Mouse (Mus musculus) forebrain, embryonic 10.5 days (tissue): Measurements from ENCODE around the gene Ccnt2. TPM values are rescaled to one million over a fixed set of nuclear protein-coding genes. Genes with fewer than 3 reads are reported as not detected.
"Not testable (repeated sequence)": the region's sequence is repeated elsewhere in the genome, so short reads cannot be mapped to it uniquely, and the experiment has no call there.

ENCODE experiments used
- DNase-seq: peaks from one replicate; pipeline ENCODE4 v3.0.0-alpha.2; 2017; ENCODE audit warnings: low spot score; ENCODE audit errors: extremely low spot score
- H3K27ac ChIP-seq: fragments of 300-500 bp; sonication (generic); 2 replicates; pipeline ENCODE4 v1.5.1; 2016; ENCODE audit warnings: mild to moderate bottlenecking
- H3K27me3 ChIP-seq: fragments of 300-500 bp; sonication (generic); 2 replicates; pipeline ENCODE4 v1.6.1; 2016; ENCODE audit warnings: mild to moderate bottlenecking; ENCODE audit not compliant: poor library complexity, severe bottlenecking
- H3K36me3 ChIP-seq: fragments of 300-500 bp; sonication (generic); replicated peaks from 2 replicates; pipeline ENCODE4 v1.6.1; 2016; ENCODE audit warnings: mild to moderate bottlenecking, moderate library complexity
- H3K4me1 ChIP-seq: fragments of 300-500 bp; sonication (generic); 2 replicates; pipeline ENCODE4 v1.6.1; 2016
- H3K4me3 ChIP-seq: fragments of 300-500 bp; sonication (generic); 2 replicates; pipeline ENCODE4 v1.5.1; 2016; ENCODE audit warnings: mild to moderate bottlenecking, moderate library complexity
- H3K9me3 ChIP-seq: fragments of 300-500 bp; sonication (generic); 2 replicates; pipeline ENCODE4 v1.6.1; 2016; ENCODE audit warnings: mild to moderate bottlenecking, moderate library complexity
- WGBS: fragments of 180-500 bp; shearing (Covaris S2); methylation state at CpG from one replicate; pipeline ENCODE4 v1.1.7; 2016; 5-methylcytosine and 5-hydroxymethylcytosine counted together
- polyA plus RNA-seq: library from polyadenylated mRNA; unstranded; fragments of >200 nt; fragmentation: Nextera tagmentation; extraction: Ambion mirVana; gene quantifications from 2 replicates; pipeline ENCODE4 v1.2.1, GENCODE M21; 2016

Ccnt2 gene
- 96.6 and 98.2 TPM in 2 replicates for polyA plus RNA-seq

DNA sequence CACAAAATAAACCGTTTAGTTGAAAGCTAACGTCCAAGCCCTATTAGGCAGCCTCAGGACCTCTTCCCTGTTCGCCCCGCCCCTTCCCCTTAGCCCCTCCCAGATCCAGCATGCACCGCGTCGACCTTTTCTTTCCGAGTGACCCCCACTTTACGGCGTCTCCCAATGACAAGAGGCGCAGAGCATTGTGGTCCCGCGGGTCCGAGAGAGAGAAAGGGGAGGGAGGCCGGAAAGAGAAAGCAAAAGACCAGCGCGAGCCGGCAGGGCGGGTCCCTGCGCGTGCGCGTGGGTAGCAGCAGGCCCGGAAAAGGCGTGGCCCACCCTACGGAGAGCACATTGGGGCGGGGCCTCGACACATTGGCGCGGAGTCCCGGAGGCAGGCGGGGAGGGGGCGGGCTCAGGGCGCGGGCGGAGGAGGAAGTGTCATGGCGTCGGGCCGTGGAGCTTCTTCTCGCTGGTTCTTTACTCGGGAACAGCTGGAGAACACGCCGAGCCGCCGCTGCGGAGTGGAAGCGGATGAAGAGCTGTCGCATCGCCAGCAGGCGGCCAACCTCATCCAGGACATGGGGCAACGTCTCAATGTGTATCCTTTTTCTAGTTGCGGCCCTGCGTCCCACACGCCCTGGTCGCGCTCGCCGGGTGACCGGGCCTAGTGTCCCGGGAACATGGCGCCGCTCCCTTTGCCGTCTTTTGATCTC lies at the start of gene Ccnt2:
TSS of gene Ccnt2 (plus strand) at position 362 of the 698 bp plus-strand sequence.
- Histone ChIP-seq H3K4me3 (peak within 1 kb of the TSS; percentile 97), H3K9me3 (no peaks in the 10 kb centered on the region), H3K27ac (peak within 1 kb of the TSS; percentile 97), H3K36me3 (peaks cover 16% of the 10 kb centered on the region), H3K27me3 (no peaks in the 10 kb centered on the region), H3K4me1 (peaks cover 33% of the 10 kb centered on the region)
- WGBS, result under 1% methylated on average over 63 of the region's 63 CpGs
- peak; percentile 99 for DNase-seq

GRCm38 (mm10) chr1:127729096-127729495 lies 44.9 kb upstream of the Ccnt2 start, which contains the start of gene Acmsd:
Gene Acmsd, plus strand, starts transcription at chr1:127729413.
- Histone ChIP-seq H3K4me1 (peaks cover 6% of the 10 kb centered on the region; the same call in 1 of the 2 replicates), H3K27me3 (no peaks in the 10 kb centered on the region), H3K4me3 (no peak within 1 kb of the TSS), H3K9me3 (no peaks in the 10 kb centered on the region), H3K36me3 (no peaks in the 10 kb centered on the region), H3K27ac (no peak within 1 kb of the TSS)
- DNase-seq, result no peak
- WGBS, result 94% methylated on average over 4 of the region's 4 CpGs

DNA sequence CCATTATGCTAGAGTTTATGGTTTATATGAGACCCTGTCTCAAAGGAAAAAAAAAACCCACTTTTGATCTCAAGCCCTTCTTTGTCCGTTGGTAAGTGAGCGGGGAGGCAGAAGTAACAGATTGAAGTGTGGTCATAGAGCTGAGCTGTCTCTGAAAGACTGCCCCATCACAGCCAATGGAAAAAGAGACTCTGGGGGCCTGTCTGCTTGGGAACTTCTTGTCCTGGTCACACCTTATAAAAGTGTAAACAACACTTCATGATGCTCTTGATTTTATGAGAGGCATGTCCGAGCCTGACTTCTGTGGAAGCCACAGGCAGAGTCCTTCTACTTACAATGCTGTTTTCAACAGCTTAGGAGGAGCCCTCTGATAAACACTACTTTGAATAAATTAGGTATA lies 42.9 kb upstream of the Ccnt2 start:
- H3K27ac ChIP-seq, result no peak overlapping the region
- WGBS, result 66% methylated on average over 3 of the region's 3 CpGs
- no peak for DNase-seq
- H3K4me1 ChIP-seq, result peaks cover 6% of the 10 kb centered on the region; the same call in 1 of the 2 replicates
- H3K36me3 ChIP-seq, result no peaks in the 10 kb centered on the region
- H3K9me3 ChIP-seq, result no peaks in the 10 kb centered on the region
- no peaks in the 10 kb centered on the region for H3K27me3 ChIP-seq
- no peak overlapping the region for H3K4me3 ChIP-seq

DNA sequence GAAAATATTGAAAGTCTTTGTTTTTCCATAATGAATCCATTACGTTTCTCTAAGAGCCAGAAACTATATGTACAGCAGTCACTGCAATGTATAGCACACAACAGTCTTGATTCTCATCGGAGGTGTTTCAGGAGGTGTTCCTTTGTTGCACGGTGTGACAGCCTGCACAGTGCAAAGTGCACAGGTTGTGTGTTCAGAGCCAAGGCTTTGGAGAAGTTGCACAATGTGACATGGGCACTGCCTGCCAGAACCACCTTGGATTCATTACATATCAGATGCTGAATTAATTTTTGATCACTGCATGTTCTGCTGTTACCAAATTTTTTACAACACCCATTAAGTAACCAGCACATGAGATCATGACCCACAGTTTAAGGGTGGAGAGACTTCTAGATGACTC lies 41.5 kb upstream of the Ccnt2 start:
- DNase-seq, result no peak
- no peak overlapping the region for H3K27ac ChIP-seq
- H3K4me1 ChIP-seq, result peaks cover 6% of the 10 kb centered on the region; the same call in 1 of the 2 replicates
- H3K4me3 ChIP-seq, result no peak overlapping the region
- 94% methylated on average over 3 of the region's 3 CpGs for WGBS
- H3K27me3 ChIP-seq, result no peaks in the 10 kb centered on the region
- H3K9me3 ChIP-seq, result no peaks in the 10 kb centered on the region
- no peaks in the 10 kb centered on the region for H3K36me3 ChIP-seq

DNA sequence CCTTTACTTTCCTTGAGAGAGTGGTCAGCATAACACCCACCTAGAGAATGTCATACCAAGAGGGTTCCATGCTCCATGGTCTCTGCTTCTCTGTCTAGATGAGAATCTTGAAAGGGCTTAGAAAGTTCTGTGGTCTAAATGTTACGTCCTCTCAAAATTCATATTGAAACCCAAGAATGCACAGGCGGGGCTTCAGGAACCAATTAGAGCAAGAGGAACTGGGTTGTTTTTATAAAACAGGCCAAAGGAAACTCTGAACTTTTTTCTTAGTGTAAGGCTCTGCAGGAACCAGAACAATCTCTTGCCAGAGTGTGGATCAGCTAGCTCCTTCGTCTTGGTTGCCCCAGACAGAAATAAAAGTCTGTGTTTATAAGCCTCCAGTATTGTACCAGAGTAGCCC lies 41.1 kb upstream of the Ccnt2 start:
- Histone ChIP-seq H3K36me3 (no peaks in the 10 kb centered on the region), H3K4me3 (no peak overlapping the region), H3K27ac (no peak overlapping the region), H3K27me3 (no peaks in the 10 kb centered on the region), H3K4me1 (peaks cover 6% of the 10 kb centered on the region; the same call in 1 of the 2 replicates), H3K9me3 (no peaks in the 10 kb centered on the region)
- DNase-seq, result no peak
- WGBS, result 78% methylated on average over 3 of the region's 3 CpGs

GRCm38 (mm10) chr1:127735356-127735755 lies 38.6 kb upstream of the Ccnt2 start:
- H3K4me3 ChIP-seq, result no peak overlapping the region
- H3K4me1 ChIP-seq, result peaks cover 6% of the 10 kb centered on the region; the same call in 1 of the 2 replicates
- WGBS, result 95% methylated on average over 3 of the region's 3 CpGs
- H3K27ac ChIP-seq, result no peak overlapping the region
- H3K27me3 ChIP-seq, result no peaks in the 10 kb centered on the region
- H3K9me3 ChIP-seq, result no peaks in the 10 kb centered on the region
- no peaks in the 10 kb centered on the region for H3K36me3 ChIP-seq
- DNase-seq, result no peak

- no peak overlapping the region for H3K27ac ChIP-seq
- no peak for DNase-seq
- WGBS, result 90% methylated on average over 11 of the region's 11 CpGs
Observed at GRCm38 (mm10) chr1:127750401-127751102, 23.4 kb upstream of the Ccnt2 start.

GRCm38 (mm10) chr1:127755806-127756205 lies 18.2 kb upstream of the Ccnt2 start:
- Histone ChIP-seq H3K9me3 (no peaks in the 10 kb centered on the region), H3K27me3 (no peaks in the 10 kb centered on the region), H3K4me3 (no peak overlapping the region), H3K27ac (peak overlapping the region; percentile 31; the same call in 1 of the 2 replicates), H3K4me1 (no peaks in the 10 kb centered on the region), H3K36me3 (no peaks in the 10 kb centered on the region)
- 87% methylated on average over 4 of the region's 4 CpGs for WGBS
- no peak for DNase-seq

More at GRCm38 (mm10) chr1:127750401-127751102, 23.4 kb upstream of the Ccnt2 start:
- H3K4me3 ChIP-seq, result no peak overlapping the region
- H3K4me1 ChIP-seq, result no peaks in the 10 kb centered on the region
- no peaks in the 10 kb centered on the region for H3K27me3 ChIP-seq
- no peaks in the 10 kb centered on the region for H3K36me3 ChIP-seq
- peaks cover 4% of the 10 kb centered on the region; the same call in 1 of the 2 replicates for H3K9me3 ChIP-seq

- no peaks in the 10 kb centered on the region for H3K4me1 ChIP-seq
- DNase-seq, result no peak
- H3K27me3 ChIP-seq, result no peaks in the 10 kb centered on the region
- peak overlapping the region; percentile 31; the same call in 1 of the 2 replicates for H3K27ac ChIP-seq
- no peak overlapping the region for H3K4me3 ChIP-seq
- H3K36me3 ChIP-seq, result no peaks in the 10 kb centered on the region
- H3K9me3 ChIP-seq, result no peaks in the 10 kb centered on the region
- 76% methylated on average over 5 of the region's 5 CpGs for WGBS
Observed at GRCm38 (mm10) chr1:127756331-127757163, 17.4 kb upstream of the Ccnt2 start.

DNA sequence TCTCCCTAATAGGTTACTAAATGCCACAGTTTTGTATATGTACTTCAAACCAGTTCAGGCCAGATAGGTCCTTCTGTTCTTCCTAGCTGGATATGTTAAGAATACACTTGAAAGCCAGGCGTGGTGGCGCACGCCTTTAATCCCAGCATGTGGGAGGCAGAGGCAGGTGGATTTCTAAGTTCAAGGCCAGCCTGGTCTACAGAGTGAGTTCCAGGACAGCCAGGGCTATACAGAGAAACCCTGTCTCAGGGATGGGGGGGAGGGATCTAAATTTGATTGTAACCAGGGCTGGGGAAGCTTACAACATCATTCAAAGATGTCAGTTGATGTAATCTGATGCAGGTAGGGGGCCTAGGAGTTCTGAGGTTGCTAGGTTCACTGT lies 16.8 kb upstream of the Ccnt2 start:
- H3K4me3 ChIP-seq, H3K36me3 ChIP-seq, DNase-seq, H3K4me1 ChIP-seq, H3K27ac ChIP-seq, H3K9me3 ChIP-seq, H3K27me3 ChIP-seq: not testable (repeated sequence)
- 87% methylated on average over 3 of the region's 3 CpGs for WGBS

- H3K27ac ChIP-seq, result no peak overlapping the region
- no peaks in the 10 kb centered on the region for H3K4me1 ChIP-seq
- WGBS, result 64% methylated on average over 2 of the region's 2 CpGs
- no peak overlapping the region for H3K4me3 ChIP-seq
- DNase-seq, result no peak
- no peaks in the 10 kb centered on the region for H3K9me3 ChIP-seq
- no peaks in the 10 kb centered on the region for H3K27me3 ChIP-seq
- no peaks in the 10 kb centered on the region for H3K36me3 ChIP-seq
Observed at GRCm38 (mm10) chr1:127765468-127765867, 8.5 kb upstream of the Ccnt2 start.

DNA sequence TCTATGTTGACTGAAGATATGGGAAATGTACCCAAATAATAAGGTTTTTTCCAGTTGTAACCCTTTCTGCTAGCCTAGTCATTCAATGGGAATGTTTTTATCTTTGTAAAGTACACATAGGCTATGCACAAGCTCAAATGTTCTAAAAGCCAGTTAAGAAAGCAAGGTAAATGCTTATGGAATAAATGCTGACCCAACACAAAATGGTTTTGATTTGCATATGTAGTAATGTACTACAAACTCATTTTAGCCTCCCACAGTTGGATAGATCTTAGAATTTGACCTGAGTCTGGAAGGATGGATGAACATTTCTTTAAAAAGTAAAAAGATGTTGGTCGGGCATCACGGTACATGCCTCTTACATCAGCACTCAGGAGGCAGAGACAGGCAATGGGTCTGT lies 7.2 kb upstream of the Ccnt2 start:
- Histone ChIP-seq H3K4me3 (no peak overlapping the region), H3K9me3 (no peaks in the 10 kb centered on the region), H3K27ac (no peak overlapping the region), H3K36me3 (no peaks in the 10 kb centered on the region), H3K27me3 (no peaks in the 10 kb centered on the region), H3K4me1 (no peaks in the 10 kb centered on the region)
- 94% methylated on average over 2 of the region's 2 CpGs for WGBS
- no peak for DNase-seq
